Mouse (Mus musculus) fat pad, adult 2 months (tissue): ENCODE measurements at regions not wholly inside any gene's neighbourhood (a gene's known extent, or its start where the extent isn't known, plus 50 kb on each side); places are given as distances from the start of the nearest gene placed in this dataset.

ENCODE experiments used
- DNase-seq: peaks from one replicate; pipeline ENCODE4 v3.0.0-alpha.2; 2011; ENCODE audit warnings: low read depth, low spot score; ENCODE audit errors: extremely low read depth

GRCm38 (mm10) chr2:137721767-137722424 is 534.5 kb upstream of the Btbd3 start:
- no peak for DNase-seq

- no peak for DNase-seq
These were observed 540.5 kb upstream of the Btbd3 start for GRCm38 (mm10) chr2:137715891-137716290.

DNA sequence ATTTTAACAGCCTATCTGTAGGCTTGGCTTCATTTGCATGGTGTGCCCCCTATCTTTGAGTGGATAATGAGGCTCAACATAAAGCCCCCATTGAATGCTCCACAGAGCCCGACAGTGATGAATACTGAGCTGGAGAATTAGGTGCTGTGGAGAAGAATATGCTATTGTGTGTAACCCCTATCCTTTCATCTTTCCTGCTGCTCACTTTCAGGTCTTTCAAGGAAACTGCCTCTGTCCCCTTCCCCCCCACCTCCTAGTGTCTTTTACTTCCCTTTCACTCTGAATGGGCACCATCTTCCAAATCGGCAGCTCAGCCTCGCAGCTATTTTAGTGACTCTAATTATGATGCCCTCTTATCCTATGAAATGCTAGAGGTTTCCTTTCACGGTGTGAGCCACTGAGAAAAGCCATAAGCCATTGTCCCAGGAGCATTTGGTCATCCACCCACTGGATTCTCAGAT is 549.8 kb upstream of the Btbd3 start:
- DNase-seq = no peak

DNA sequence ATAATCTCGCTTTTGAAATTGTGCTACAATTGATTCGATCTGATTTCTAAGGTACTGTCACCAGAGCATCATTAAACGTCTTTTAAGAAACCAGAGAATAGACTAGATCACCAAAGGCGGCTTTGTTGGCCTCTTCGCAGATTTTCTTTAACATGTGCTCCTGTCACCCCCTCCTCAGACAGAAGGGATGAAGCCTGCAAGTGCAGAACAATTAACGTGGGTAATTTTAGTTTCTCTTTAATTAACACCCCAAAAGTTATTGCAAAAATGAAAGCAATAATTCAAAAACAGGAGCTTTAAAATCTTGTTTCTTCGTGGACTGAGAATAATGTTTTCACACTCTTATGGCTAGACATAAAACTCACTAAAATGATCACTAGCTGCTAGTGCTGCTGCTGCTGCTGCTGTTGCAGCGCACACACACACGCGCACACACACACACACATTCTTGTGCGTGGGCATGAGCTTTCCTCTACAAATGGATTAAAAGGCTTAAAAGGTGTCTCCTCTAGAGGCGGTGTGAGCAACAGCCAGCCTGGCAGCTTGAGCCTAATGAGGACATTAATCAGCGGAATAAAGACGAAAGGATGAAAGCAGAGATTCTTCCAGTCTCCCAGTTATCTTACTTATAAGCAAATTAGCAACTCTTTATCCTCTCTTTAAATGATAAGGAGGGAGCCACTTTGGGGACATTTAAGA is 550.5 kb upstream of the Btbd3 start:
- DNase-seq = no peak

GRCm38 (mm10) chr2:137704948-137705723 is 551.2 kb upstream of the Btbd3 start:
- DNase-seq = no peak

DNA sequence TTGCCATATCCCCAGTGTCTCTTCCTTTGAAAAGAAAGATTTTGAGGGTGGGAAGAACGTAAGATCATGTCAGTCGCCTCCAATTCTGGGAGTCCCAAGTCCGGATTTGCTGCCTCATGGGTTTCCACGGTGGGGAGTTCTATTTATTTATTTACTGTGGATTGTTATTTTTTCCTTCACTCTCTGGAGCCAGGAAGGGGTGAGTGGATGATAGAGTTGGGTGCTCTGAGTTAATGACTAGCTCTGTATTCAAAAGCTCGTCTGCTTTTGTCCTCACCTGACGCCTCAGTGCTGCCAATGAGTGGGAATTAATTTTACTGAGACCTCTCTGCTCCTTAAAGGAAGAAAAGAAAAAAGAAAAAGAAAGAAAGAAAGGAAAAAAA is 551.8 kb upstream of the Btbd3 start:
- no peak for DNase-seq

- no peak for DNase-seq
These were observed 552.3 kb upstream of the Btbd3 start for GRCm38 (mm10) chr2:137704051-137704450.

DNA sequence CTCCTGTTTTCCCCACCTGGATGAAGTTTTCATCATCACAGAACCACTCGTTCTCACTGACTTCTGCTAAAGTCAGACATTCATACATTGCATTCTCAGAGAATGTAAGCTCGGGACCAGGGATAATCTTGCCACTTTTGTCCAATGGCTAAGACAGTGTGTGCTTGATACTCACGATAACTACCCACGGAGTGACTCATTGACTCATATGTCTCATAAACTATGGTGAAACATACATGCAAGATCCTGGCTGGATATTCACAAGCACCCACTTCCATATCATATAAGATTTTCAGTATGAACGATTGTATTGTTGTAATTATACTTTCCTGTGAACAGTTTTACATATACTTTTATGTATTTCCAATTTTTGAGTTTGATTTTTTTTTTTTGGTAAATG is 560.5 kb upstream of the Btbd3 start:
- DNase-seq = no peak

DNA sequence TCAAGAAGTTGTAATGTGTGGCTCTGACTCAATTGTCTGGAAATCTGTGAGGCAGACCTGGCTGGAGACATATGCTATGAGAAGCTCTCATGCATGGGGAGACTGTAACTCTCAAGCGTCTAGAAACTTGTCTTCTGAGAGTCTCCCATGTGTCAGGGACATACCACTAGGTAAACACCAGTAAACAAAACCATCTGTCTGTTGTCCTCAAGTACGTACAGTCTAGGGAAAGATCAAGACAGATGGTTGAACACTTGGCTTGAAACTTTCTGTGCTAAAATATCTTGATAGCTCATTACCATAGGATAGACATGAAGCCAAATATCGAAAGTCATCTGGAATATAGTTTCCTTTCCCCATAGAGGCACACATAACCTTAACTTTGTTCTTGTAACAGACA is 562.3 kb upstream of the Btbd3 start:
- no peak for DNase-seq

DNA sequence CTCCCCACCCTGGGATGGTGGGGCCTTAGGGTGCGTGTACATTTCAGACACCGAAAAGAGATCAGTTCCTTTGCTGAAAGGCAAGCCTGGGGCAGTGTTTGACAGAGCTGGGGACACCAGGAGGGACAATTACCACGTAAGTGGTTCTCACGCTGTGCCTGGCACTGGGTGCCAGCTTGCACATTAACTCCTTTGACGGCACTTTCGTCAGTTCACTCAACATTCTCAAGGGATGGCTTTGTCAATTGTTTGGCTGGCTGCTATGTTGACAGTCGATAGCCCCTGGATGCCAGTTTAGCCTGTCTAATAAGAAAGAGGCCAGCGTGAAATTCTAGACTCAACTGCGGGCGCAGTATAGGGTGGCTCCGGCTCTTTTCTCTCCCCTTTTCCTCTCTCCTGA is 569.2 kb upstream of the Btbd3 start:
- no peak for DNase-seq

GRCm38 (mm10) chr2:137686735-137687134 is 569.6 kb upstream of the Btbd3 start:
- DNase-seq = no peak

DNA sequence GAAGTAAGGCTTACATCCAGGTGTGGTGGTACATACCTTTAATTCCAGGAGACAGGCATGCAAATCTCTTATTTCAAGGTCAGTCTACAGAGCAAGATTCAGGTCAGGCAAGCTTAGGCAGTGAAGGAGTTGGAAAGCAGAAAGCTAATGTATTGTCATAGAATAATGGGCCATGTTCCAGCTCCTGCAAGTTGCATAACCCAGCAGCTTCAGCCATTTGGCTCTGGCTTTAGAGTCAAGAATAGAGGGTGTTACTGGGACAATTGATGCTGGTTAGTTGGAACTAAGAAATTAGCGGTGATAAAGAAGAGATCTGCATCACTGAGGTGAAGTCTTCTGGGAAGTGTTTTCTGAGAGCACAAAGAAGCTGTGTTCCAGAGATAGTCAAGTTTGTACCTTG is 565.3 kb upstream of the Jag1 start:
- DNase-seq = peak; percentile 45

GRCm38 (mm10) chr2:137663171-137663570 is 546.7 kb upstream of the Jag1 start:
- no peak for DNase-seq

GRCm38 (mm10) chr2:137662216-137662615 is 545.8 kb upstream of the Jag1 start:
- DNase-seq = peak; percentile 37

GRCm38 (mm10) chr2:137660449-137660848 is 544.0 kb upstream of the Jag1 start:
- no peak for DNase-seq

- DNase-seq = no peak
These were observed 537.9 kb upstream of the Jag1 start for GRCm38 (mm10) chr2:137654296-137654695.

GRCm38 (mm10) chr2:137644160-137644559 is 527.7 kb upstream of the Jag1 start:
- no peak for DNase-seq

DNA sequence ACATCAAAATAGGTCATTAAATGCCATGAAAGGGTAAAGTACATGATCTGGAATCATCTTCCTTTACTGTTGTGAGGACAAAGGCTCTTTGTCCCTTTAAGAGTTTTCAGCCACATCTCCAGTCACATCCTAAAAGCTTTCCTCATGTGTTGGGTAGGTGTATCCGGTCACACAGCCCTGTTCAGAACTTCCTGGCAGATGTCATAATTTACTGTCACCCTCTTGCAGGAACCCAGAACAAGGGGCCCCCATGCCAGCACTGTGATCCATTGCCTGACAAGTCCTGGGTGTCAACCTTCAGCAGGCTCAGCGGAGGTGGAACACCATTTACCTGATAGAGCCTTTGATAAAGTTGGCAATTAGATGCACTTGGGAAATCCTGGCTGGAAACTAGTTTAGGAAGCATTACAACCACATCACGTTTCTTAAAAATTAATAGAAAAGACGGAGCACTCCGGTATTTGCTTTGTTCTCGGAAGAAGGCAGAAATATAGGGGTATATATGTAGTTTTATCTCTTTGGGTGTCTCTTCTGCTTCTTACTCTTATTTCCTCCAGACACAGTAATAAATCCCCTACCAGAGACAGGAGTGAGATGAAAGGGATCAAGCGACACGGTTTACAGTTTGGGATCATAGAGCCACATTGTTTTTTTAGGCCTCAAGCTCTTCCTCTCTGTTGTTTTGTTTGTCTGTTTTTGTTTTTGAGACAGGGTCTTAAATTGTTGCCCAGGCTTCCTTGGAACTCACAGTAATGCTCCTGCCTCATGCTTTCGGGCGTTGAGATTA is 527.0 kb upstream of the Jag1 start:
- DNase-seq = peak; percentile 18

DNA sequence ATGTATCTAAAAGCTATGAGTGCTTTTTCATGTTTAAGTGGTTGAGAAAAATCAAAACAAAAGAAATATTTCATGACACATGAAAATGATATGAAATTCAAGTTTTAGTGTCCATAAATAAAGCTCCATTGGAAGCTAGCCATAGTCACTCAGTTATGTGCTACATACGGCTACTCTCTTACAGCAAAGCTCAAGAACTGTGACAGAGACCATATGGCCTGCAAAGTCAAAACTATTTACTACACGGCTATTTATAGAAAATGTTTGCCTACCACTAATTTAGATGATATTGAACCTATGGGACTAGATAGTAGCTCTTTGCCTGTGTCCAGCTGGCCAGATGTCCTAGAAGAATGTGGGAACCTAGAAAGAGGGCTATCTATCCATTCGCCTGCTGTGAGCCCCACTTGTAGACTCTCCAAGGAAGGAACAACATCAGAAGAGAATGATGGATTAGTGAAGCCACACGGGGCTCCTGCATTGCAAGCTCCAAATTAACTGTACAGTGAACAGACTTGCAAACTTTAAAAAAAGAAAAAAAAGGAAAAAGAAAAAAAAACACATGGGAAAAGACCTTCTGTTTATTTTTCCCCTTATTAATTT is 518.7 kb upstream of the Jag1 start:
- DNase-seq = no peak

DNA sequence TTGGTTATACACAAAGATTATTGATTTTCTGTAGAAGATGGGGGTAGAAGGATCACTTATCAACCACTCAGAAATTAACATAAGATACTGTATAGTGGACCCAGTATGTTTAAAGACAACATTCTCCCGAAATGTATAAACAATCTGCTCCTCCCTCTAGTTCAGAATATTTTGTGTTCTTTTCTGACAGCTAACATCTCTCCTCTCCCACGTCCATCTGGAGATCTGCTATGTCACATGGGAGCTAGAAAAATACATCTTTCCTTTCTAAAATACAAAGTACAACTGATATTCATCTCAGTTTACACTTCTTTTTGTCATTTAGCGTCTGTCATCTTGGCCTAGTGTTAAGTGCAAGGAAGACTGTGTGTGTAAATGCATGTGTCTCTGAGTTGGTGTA is 500.2 kb upstream of the Jag1 start:
- no peak for DNase-seq

DNA sequence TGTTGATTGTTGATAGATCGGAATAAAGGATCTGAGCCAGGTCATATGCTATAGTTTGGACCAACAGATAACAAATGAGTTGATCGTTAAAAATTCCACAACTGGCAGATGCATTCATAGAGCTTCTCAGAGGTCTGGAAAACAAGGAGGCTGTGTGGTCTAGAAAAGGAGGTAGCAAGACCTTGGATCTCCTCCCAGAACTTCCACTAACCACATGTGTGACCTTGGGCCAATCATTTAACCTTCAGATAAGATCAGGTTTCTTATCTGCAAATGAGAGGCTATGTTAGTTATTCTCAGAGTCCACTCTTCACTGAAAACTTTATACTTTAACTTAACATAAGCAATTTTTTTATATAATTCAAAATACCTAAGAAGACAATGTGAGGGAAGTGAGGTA is 497.3 kb upstream of the Jag1 start:
- no peak for DNase-seq
